Mouse (Mus musculus) embryonic fibroblast, embryonic 13.5 days (primary cell): ENCODE measurements around the gene Gabrg3. TPM values are rescaled to one million over a fixed set of nuclear protein-coding genes. Genes with fewer than 3 reads are reported as not detected.

ENCODE experiments used
- H3K27ac ChIP-seq: 2 replicates; pipeline ENCODE4 v1.5.1; 2012; ENCODE audit warnings: low read length, control low read depth, inconsistent platforms; ENCODE audit not compliant: insufficient read depth
- H3K4me1 ChIP-seq: 2 replicates; pipeline ENCODE4 v1.6.1; 2011; ENCODE audit warnings: low read length; ENCODE audit not compliant: control insufficient read depth, insufficient read depth
- H3K4me3 ChIP-seq: 2 replicates; pipeline ENCODE4 v1.5.1; 2011; ENCODE audit warnings: mild to moderate bottlenecking, control low read depth, low read length; ENCODE audit not compliant: insufficient read depth
- CTCF ChIP-seq: IDR thresholded peaks from 2 replicates; pipeline ENCODE4 v1.5.1; 2011; ENCODE audit warnings: mild to moderate bottlenecking, control low read depth, low read length, moderate library complexity, borderline replicate concordance; ENCODE audit not compliant: insufficient read depth
- POLR2A ChIP-seq: IDR thresholded peaks from 2 replicates; pipeline ENCODE4 v1.6.1; 2011; ENCODE audit warnings: low read depth, mild to moderate bottlenecking, control low read depth, low read length, moderate library complexity
- polyA plus RNA-seq: library from polyadenylated mRNA; stranded (reverse); fragments of >200 nt; gene quantifications from 2 replicates; pipeline ENCODE4 v1.2.4, GENCODE M21; 2011; ENCODE audit warnings: low read depth; ENCODE audit not compliant: missing spikeins, insufficient read length

Gene Gabrg3
- polyA plus RNA-seq, 1 experiment: not detected

DNA sequence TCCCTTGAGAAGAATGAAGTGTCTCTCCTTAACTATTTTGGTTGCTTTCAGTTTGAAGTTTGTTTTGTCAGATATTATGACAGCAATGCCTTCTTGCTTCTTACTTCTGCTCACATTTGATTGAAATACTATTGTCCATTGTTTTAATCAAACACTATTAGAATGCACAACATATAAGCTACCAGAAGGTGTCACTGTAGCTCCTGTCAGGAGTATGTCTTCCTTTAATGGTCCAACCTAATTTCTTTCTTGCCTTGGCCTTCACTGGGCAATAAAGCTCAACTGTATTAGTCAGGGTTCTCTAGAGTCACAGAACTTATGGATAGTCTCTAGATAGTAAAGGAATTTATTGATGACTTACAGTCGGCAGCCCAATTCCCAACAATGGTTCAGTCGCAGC is 440.6 kb downstream of the Gabrg3 start:
- H3K27ac ChIP-seq: no peak overlapping the region
- TF ChIP-seq POLR2A: no peak
- TF ChIP-seq CTCF: no peak
- no peak overlapping the region for H3K4me3 ChIP-seq
- no peaks in the 10 kb centered on the region for H3K4me1 ChIP-seq

DNA sequence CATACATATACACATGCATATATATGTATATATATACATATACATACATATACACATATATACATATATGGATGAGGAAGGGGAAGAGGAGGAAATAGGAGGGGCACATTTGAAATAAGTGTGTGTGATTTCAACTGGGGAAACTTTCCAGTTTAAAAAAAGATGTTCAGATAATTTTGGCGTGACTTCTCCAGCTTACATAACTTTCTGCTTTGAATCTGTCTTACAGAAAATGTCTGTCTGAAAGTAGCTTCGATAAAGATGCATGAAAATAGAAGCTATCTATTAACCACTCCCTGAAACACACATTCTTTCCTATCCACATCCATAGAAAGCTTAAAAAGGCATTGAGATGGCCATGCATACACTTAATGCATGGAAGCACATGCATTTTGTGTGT is 445.4 kb downstream of the Gabrg3 start:
- no peak for TF ChIP-seq CTCF
- TF ChIP-seq POLR2A: no peak
- no peaks in the 10 kb centered on the region for H3K4me1 ChIP-seq
- no peak overlapping the region for H3K27ac ChIP-seq
- H3K4me3 ChIP-seq: no peak overlapping the region

DNA sequence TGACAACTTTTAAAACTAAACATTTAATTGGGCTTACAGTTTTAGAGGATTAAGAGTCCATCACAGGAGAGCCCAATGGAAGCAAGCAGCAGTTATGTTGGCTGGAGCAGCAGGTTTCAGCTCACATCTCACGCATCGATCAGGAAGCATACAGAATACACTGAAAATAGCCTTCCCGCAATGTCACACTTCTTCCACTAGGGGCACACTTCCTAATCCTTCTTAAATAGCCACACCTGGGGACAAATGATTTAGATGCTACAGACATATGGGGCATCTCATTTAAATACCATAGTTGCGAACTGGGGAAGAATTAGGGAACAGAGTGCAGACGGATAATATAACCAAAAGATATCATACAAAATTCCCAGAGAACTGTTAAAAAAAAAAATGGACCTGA is 449.0 kb downstream of the Gabrg3 start:
- no peak for TF ChIP-seq CTCF
- no peak for TF ChIP-seq POLR2A
- no peaks in the 10 kb centered on the region for H3K4me1 ChIP-seq
- H3K4me3 ChIP-seq: no peak overlapping the region
- H3K27ac ChIP-seq: no peak overlapping the region

DNA sequence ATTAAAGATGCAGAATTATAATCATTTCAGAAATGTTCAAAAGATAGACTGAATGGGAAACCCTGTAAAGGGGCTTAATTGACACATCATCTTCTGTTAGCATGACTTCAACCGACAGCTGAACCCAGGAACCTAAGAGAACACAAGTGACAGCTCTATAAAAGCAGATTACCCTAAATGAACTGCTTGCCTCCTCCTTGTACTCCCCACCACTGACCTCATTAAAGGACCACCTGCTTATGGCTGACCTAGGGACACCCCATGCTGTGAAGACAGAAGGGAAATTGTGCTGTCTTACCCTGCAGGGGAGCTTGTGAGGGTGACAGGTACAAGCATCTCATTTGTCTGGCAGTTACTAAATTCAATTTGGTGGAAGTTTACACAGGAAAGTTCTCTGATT is 467.5 kb downstream of the Gabrg3 start:
- no peak for TF ChIP-seq POLR2A
- no peak overlapping the region for H3K4me3 ChIP-seq
- H3K4me1 ChIP-seq: no peaks in the 10 kb centered on the region
- no peak overlapping the region for H3K27ac ChIP-seq

DNA sequence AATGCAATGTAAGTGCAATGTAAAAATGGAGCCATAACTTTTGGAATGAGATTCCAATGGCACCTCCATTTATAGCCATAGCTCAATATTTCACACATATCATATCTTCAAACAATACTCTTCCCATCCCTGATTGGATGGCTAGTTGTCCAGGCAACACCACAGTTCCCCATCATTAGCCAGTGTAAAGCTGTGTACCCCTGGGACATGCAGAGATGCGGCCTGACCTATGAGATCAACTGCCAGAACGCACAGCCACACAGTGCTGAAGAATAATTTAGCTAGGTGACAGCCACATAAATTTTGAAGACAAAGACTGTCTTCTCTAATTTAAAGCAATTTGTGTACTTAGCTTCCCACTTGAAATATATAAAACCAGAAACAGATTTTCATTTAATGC is 472.1 kb downstream of the Gabrg3 start:
- TF ChIP-seq CTCF (no peak), POLR2A (no peak)

DNA sequence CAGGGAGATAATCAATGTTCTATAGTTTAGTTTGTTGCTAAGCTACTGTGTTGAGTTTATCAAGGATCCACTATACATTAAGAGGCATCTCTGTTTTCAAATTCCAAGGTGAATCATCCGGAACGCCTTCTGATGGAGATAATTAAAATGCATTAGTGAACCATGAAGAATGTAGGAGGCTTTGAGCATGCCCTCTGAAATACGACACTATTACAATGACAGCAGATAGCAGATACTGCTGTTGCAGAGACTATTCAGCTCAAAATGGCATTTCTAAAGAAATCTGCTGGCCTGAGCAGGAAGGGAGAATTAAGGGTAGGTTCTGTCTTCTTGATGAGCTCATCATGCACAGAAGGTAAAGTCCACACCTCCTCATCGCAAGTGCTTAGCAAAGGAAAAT is 487.2 kb downstream of the Gabrg3 start:
- no peak overlapping the region for H3K4me3 ChIP-seq
- no peaks in the 10 kb centered on the region for H3K4me1 ChIP-seq
- H3K27ac ChIP-seq: no peak overlapping the region
- TF ChIP-seq POLR2A (no peak), CTCF (no peak)

More for the DNA sequence above, 472.1 kb downstream of the Gabrg3 start:
- Histone ChIP-seq H3K4me3 (no peak overlapping the region), H3K27ac (no peak overlapping the region), H3K4me1 (no peaks in the 10 kb centered on the region)

DNA sequence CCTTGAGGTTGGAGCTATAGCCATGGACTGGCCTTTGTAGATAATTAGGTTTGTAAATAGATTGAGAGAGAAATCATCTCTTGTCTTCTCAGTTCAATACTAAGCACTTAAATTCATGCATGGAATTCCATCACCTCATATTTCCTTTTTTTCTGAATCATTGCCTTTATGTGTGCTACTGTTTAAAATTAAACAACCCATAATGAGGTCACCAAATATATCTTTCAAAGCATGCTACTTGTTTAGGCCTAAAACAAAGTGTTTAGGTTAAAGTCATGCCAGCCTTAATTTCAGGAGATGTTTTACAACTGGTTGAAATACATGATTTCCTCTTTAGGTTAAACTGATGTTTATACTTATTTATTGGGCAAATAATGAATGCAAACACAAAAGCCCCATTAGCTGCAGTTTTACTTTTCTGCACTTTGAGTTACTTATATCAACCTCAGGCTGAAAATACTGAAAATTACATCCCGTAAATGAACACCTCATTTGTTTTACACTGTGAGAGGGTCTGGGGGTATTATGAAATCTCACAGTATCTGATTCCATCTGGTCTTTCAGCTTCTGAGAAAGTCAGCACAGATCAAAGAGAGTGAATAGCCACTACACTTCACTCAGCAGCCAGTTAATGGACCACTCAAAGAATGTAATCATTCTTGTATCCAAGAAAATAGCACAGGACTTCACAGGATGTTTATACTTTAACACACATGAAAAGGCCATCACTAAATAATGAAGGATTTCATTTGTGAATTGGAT is 519.5 kb downstream of the Gabrg3 start:
- Histone ChIP-seq H3K4me3 (no peak overlapping the region), H3K27ac (no peak overlapping the region), H3K4me1 (no peaks in the 10 kb centered on the region)
- TF ChIP-seq POLR2A (no peak), CTCF (no peak)

DNA sequence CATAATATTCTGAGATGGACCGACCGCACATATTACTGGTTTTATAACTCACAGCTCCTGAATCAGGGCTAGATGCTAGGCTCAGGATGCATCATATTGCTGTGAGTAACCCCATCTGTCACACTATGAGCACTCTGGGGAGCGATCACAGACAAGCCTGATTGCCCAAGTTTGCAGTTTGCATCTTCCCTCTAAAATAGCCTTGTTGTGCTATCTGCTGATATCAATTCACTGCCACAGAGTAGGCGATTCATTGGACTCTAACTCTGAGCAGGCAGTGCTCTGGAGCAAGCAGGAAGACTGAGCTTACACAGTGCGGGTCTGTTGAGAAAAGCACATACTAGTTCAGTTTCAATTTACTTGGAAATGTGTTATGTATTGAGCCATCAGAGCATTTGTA is 543.4 kb downstream of the Gabrg3 start:
- H3K4me1 ChIP-seq: no peaks in the 10 kb centered on the region
- no peak overlapping the region for H3K4me3 ChIP-seq
- TF ChIP-seq POLR2A: no peak
- no peak for TF ChIP-seq CTCF
- H3K27ac ChIP-seq: no peak overlapping the region

DNA sequence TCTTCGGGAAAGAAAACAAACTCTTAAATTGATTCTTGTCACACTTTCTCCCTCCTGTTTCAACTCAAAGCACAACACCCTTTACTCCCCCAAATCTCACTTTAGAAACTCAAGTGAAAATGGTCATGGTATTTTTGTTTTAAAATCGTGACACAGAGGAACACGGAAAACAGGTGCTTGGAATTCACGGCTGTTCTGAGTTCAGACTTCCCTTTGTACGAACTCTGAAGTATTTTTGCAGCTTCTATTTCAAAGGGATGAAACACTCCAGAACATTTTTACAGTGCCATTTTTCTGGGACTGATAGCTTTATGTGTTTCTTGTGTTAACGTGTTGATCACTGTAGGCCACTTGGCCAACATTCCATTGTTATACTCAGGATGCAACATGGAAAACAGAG is 561.5 kb downstream of the Gabrg3 start:
- H3K4me1 ChIP-seq: no peaks in the 10 kb centered on the region
- H3K4me3 ChIP-seq: no peak overlapping the region
- H3K27ac ChIP-seq: no peak overlapping the region
- TF ChIP-seq CTCF (no peak), POLR2A (no peak)

DNA sequence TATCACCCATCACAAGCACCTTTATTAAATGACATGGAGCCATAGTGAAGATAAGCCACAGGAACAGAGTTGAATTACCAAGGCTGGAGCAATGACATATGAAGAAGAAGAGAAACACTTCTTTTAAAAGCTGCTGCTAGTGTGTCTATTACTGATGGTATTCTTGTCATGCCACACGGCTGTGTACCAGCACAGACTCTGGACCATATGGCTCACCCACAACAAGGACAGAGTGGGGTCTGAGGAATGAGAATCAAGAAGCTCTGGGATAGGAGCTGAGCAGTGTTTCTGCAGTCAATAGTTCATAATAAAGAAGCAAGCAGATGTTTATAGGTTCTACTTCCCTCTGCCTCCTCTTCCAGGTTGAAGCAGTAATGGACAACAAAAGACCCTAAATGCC is 585.1 kb downstream of the Gabrg3 start:
- Histone ChIP-seq H3K4me1 (no peaks in the 10 kb centered on the region), H3K27ac (no peak overlapping the region), H3K4me3 (no peak overlapping the region)
- no peak for TF ChIP-seq CTCF
- TF ChIP-seq POLR2A: no peak

DNA sequence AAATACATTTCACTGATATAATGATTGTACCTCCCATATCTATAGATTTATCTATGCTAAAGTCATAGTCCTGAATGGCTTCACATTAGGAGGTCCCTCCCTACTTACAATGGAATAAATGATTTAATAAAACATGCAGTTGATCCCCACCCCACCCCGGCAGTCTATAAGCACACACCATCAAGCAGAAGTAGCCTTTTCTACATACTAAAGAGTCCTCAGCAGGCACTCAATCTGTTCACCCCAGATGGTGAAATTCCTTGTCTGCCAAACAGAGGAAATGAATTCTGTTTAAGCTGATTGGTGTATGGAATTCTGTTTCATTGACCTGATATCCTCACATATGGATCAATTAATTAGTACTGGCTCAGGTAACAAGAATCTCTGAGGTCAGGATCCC is 607.9 kb downstream of the Gabrg3 start:
- Histone ChIP-seq H3K4me3 (no peak overlapping the region), H3K27ac (no peak overlapping the region), H3K4me1 (no peaks in the 10 kb centered on the region)
- no peak for TF ChIP-seq CTCF
- no peak for TF ChIP-seq POLR2A
